Mouse (Mus musculus) frontal cortex, postnatal 10 days (tissue): Measurements from ENCODE around the gene Vmn2r97.
"Not testable (repeated sequence)": the region's sequence is repeated elsewhere in the genome, so short reads cannot be mapped to it uniquely, and the experiment has no call there.

Experiments used
- DNase-seq, 2 experiments: peaks; one replicate each; pipeline ENCODE4 v3.0.0; 2022; ENCODE audit warnings: low spot score in 2 of 2, mixed read lengths in 1 of 2

Gene Vmn2r97

GRCm38 (mm10) chr17:18914000-18914399 is at the start of gene Vmn2r97:
Vmn2r97 (plus strand) TSS chr17:18914300.
- DNase-seq, result not testable (repeated sequence)

DNA sequence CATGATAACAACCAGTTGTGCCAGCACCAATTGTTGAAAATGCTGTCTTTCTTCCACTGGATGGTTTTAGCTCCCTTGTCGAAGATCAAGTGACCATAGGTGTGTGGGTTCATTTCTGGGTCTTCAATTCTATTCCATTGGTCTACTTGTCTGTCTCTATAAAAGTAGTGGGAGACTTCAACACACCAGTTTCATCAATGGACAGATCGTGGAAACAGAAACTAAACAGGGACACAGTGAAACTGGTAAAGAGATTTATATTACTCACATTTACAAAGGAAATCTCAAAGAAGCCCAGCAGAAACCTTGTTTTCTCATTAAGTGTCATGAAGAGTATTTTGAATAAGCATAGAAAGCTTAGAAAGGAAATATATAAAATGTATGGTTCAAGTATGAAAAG is 31.7 kb upstream of the Vmn2r97 start:
- not testable (repeated sequence) for DNase-seq

- DNase-seq, result no peak
These were observed 24.3 kb upstream of the Vmn2r97 start for GRCm38 (mm10) chr17:18889745-18890329.

DNA sequence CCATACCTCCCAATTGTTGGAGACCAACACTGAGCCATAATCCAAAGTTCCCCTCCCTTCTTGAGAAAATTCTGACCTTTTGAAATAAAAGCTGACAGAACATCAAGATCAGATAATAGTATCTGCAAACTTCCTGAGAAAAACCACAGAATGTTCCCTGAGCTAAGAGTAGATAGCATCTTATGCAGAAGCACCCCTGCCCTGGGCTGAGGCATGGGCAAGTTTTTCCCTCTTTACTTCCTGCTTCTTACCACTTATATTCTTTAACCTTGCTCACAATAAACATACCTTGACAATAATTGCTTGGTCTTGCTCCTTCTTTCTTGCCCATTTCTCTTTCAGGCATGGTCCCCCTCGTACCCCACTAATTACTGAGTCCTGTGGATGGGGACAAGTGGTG is 43.7 kb downstream of the Vmn2r97 start:
- not testable (repeated sequence) for DNase-seq

- DNase-seq, result no peak
These were observed 54.5 kb downstream of the Vmn2r97 start for GRCm38 (mm10) chr17:18968371-18969275.
